8 mouse cellular contexts compared by ENCODE assay signal in the genomic region with DNA sequence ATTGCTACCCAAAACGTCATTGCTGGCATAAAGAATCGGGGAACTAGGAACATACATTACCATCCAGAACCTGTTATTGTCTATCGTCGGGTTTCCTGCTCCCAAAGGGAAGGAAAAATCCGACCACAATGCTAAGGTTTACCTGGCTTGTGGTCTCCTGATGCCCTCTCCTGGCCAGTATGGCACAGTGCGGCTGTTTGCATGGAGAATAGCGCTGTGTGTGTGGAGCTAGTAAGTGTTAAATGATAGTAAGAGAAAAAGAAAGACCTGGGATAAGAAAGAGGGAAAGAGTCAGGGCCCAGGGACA. TPM values are rescaled to one million over a fixed set of nuclear protein-coding genes. Genes with fewer than 3 reads are reported as not detected.
DNase-seq lines count a peak whose midpoint lies in the region; ATAC-seq and TF ChIP-seq lines count a peak whose summit lies in the region.

No protein-coding gene starts in this region.

- H3K4me2 ChIP-seq in hindbrain, embryonic 16.5 days (ENCODE audit: low read length): peak overlapping the region; percentile 58

- 0 out of 2 replicates have a peak overlapping the region, but pooled peaks have one; percentile 20 for H3K9ac ChIP-seq in heart, adult 2 months (ENCODE audit: low read depth, low read length)
- H3K9ac ChIP-seq in hindbrain, embryonic 16.5 days (ENCODE audit: low read depth, low read length): peak overlapping the region; percentile 52

- no peak overlapping the region for H3K27ac ChIP-seq in heart, adult 2 months
- no peak overlapping the region for H3K27ac ChIP-seq in cerebellum, adult 2 months (ENCODE audit: insufficient read depth, low read length)
- H3K27ac ChIP-seq in hindbrain, embryonic 16.5 days (ENCODE audit: low read depth, low read length): peak overlapping the region; percentile 39; the same call in 1 of the 2 replicates

- no peaks in the 10 kb centered on the region for H3K27me3 ChIP-seq in heart, adult 2 months (ENCODE audit: control insufficient read depth, insufficient read depth, low read length)
- H3K27me3 ChIP-seq in cerebellum, adult 2 months (ENCODE audit: control insufficient read depth, insufficient read depth, low read length): no peaks in the 10 kb centered on the region
- no peaks in the 10 kb centered on the region for H3K27me3 ChIP-seq in hindbrain, embryonic 16.5 days (replicated peaks; ENCODE audit: control insufficient read depth, insufficient read depth, low read length)
- peaks cover 13% of the 10 kb centered on the region for H3K27me3 ChIP-seq in megakaryocyte, embryonic 14.5 days (replicated peaks)

- peak; percentile 94 for ATAC-seq in hindbrain, embryonic 16.5 days

- TF ChIP-seq POLR2A in heart, adult 2 months (IDR thresholded peaks at IDR 0.05; ENCODE audit: insufficient read depth, low read depth, low read length): no peak
- TF ChIP-seq POLR2A in cerebellum, adult 2 months (IDR thresholded peaks at IDR 0.05; ENCODE audit: borderline replicate concordance, insufficient read depth, low read length): no peak

- peak; percentile 93; the same call in 1 of the 2 replicates for TF ChIP-seq EP300 in heart, adult 2 months (IDR thresholded peaks at IDR 0.05; ENCODE audit: insufficient read depth, low read depth, low read length)

- H3K79me2 ChIP-seq in heart, adult 2 months (replicated peaks; ENCODE audit: control insufficient read depth, insufficient read depth, low read length): no peaks in the 10 kb centered on the region

- H3K4me3 ChIP-seq in heart, adult 2 months: peak overlapping the region; percentile 40
- peak overlapping the region; percentile 32 for H3K4me3 ChIP-seq in cerebellum, adult 2 months (replicated peaks; ENCODE audit: insufficient read depth, low read depth, low read length)
- peak overlapping the region; percentile 33 for H3K4me3 ChIP-seq in hindbrain, embryonic 16.5 days (ENCODE audit: low read length)
- peak overlapping the region; percentile 53 for H3K4me3 ChIP-seq in megakaryocyte, embryonic 14.5 days (replicated peaks)

- no peaks in the 10 kb centered on the region for H3K4me1 ChIP-seq in heart, adult 2 months (ENCODE audit: control insufficient read depth, insufficient read depth, low read length)
- no peaks in the 10 kb centered on the region for H3K4me1 ChIP-seq in cerebellum, adult 2 months (ENCODE audit: control insufficient read depth, insufficient read depth, low read length)
- no peaks in the 10 kb centered on the region for H3K4me1 ChIP-seq in hindbrain, embryonic 16.5 days (ENCODE audit: control insufficient read depth, insufficient read depth, low read depth, low read length)
- H3K4me1 ChIP-seq in megakaryocyte, embryonic 14.5 days: peaks cover 5% of the 10 kb centered on the region

- TF ChIP-seq CTCF in heart, adult 2 months (IDR thresholded peaks at IDR 0.05): no peak; the same call in 1 of the 2 replicates
- peak; percentile 93 for TF ChIP-seq CTCF in cerebellum, adult 2 months (IDR thresholded peaks at IDR 0.05; ENCODE audit: borderline replicate concordance, insufficient read depth, low read depth, low read length)

- intact Hi-C loops in heart, adult 2 months (cut with DNase I): loop anchor here (1.0 kb wide), 2 partner anchors 151 to 181 kb away; no protein-coding TSS in a partner anchor
- intact Hi-C loops in left cerebral cortex, postnatal 10 days (cut with DNase I): loop anchor here (2.0 kb wide), 1 partner anchor 181 kb away; no protein-coding TSS in a partner anchor

- H3K9me3 ChIP-seq in hindbrain, embryonic 16.5 days (ENCODE audit: control insufficient read depth, low read length): no peaks in the 10 kb centered on the region
- H3K9me3 ChIP-seq in megakaryocyte, embryonic 14.5 days: peaks cover 7% of the 10 kb centered on the region

- 2% methylated on average over 7 of the region's 7 CpGs for WGBS in heart, adult 2 months
- WGBS in cerebellum, adult 2 months: 3% methylated on average over 7 of the region's 7 CpGs
- WGBS in hindbrain, embryonic 16.5 days: 2% methylated on average over 7 of the region's 7 CpGs

- no peaks in the 10 kb centered on the region for H3K36me3 ChIP-seq in heart, adult 2 months (ENCODE audit: control insufficient read depth, insufficient read depth, low read length)
- H3K36me3 ChIP-seq in hindbrain, embryonic 16.5 days (ENCODE audit: control insufficient read depth, insufficient read depth, low read length): no peaks in the 10 kb centered on the region
- no peaks in the 10 kb centered on the region for H3K36me3 ChIP-seq in megakaryocyte, embryonic 14.5 days (replicated peaks; ENCODE audit: low read length)

- peak; percentile 47 to 59 for DNase-seq in heart, adult 2 months
- DNase-seq in heart, adult 11 months: no peak
- peak; percentile 30 to 43 for DNase-seq in cerebellum, adult 2 months
- DNase-seq in forelimb bud, embryonic 11.5 days (ENCODE audit: low read depth, low spot score): peak; percentile 79
- DNase-seq in left cerebral cortex, postnatal 10 days (ENCODE audit: extremely low spot score in 1 of 2, low spot score in 2 of 2): peak; percentile 56 to 65
- peak; percentile 19 to 32 for DNase-seq in right cerebral cortex, postnatal 36 days (ENCODE audit: low spot score in 2 of 2)

RNA-seq across cellular contexts. Expression of a gene that starts 17.5 kb away (rescaled TPM):
- 1 to 10 TPM; 7.5 to 8.1 TPM for total RNA-seq in heart, adult 2 months (2021)
- 3.9 and 8.8 TPM in 2 replicates for polyA plus RNA-seq in heart, adult 2 months (2012; rRNA removed)
- 4.9 and 5.0 TPM in 2 replicates for polyA plus RNA-seq in cerebellum, adult 2 months (2012; rRNA removed)
- 18.8 and 19.1 TPM in 2 replicates for polyA plus RNA-seq in hindbrain, embryonic 16.5 days (2015; fragmentation: Nextera tagmentation; extraction: Ambion mirVana)
- total RNA-seq in left cerebral cortex, postnatal 10 days (2021): 1 to 10 TPM; 3.7 to 5.0 TPM
- polyA plus RNA-seq in megakaryocyte, embryonic 14.5 days (2012; ENCODE audit: insufficient read depth, low replicate concordance): 6.5 and 7.6 TPM in 2 replicates
